Mouse (Mus musculus): ENCODE data around the gene Sfxn4. TPM values are rescaled to one million over a fixed set of nuclear protein-coding genes. Genes with fewer than 3 reads are reported as not detected.

Gene Sfxn4
- polyA plus RNA-seq, 1 experiment from 2014 or later = 12.5 TPM

DNA sequence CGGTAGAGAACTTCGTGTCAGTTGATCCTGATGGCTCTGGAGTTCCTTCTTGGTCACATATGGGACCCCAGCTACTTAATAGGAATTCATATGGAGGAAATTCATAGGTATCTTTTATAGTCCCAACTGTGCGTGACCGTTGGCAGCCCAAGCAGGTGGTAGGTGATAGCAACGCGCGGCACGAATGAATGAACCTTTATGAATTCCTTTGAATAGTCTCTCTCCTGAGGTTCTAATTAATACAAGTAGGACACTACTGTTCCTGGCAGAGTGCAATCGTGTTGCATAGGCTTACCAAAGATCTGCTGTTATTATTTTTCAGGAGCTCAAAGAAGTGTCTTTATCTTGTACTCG is 49.3 kb downstream of the Sfxn4 start:
- WGBS = 16% methylated on average over 10 of the region's 10 CpGs
- H3K9me3 ChIP-seq = no peaks in the 10 kb centered on the region
- peaks cover 15% of the 10 kb centered on the region for H3K36me3 ChIP-seq (replicated peaks)
- H3K27me3 ChIP-seq = no peaks in the 10 kb centered on the region
- H3K4me2 ChIP-seq = peak overlapping the region; percentile 61
- H3K4me3 ChIP-seq (replicated peaks) = peak overlapping the region; percentile 81
- peaks cover 9% of the 10 kb centered on the region for H3K4me1 ChIP-seq
- no peak overlapping the region for H3K27ac ChIP-seq
- no peak for ATAC-seq (ENCODE audit: low FRiP score)
- H3K9ac ChIP-seq = peak overlapping the region; percentile 87

DNA sequence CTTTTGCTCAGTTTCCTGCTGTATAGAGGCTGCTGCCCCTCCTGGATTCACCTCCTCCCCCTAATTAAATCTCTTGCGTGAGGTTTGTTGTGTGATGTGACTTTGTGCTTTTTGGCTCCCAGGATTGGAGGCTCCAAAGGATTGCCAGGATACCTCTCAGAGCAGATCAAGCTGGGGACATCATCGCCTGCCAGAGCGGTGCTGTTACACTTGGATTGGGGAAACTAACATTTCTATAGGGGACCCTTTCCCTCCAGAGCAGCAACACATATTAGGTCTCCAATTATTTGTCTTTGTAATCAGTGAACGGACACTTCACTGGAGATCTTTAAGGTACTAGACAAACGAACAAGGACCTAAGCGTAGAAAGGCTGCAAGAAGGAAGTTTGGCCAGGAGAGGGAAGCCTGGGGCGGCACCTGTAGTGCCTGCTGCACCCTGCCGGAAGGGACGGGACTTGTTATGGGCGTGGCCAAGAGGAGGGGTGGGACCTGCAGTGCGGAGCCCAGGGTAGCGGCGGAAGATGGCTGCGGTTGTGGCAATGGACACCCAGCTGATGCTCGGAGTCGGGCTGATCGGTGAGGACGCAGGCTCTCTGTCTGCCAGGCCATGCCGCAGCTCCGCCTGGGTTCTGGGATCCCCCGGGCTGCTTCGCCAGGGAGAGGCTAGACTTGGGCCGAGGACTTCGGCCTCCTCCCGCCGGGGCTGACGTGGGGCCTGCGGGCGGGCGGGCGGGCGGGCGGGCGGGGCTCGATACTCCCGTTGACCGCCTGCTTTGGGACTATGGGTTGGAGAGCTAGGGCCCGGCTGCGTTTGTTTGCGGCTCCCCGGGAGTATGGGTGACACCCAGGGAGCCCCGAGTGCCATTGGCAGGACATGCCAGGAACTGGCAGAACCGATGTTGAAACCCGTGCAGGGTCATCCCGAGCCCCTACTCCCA is 49.9 kb downstream of the Sfxn4 start, which contains the start of gene Fam45a:
Gene Fam45a (plus strand): TSS at position 488 of the 938 bp plus-strand sequence.
- Histone ChIP-seq H3K4me2 (peak within 1 kb of the TSS; percentile 61), H3K36me3 (replicated peaks) (peaks cover 10% of the 10 kb centered on the region), H3K9me3 (no peaks in the 10 kb centered on the region), H3K4me1 (peaks cover 9% of the 10 kb centered on the region), H3K4me3 (replicated peaks) (peak within 1 kb of the TSS; percentile 81), H3K9ac (peak within 1 kb of the TSS; percentile 87), H3K27ac (peak within 1 kb of the TSS; percentile 66), H3K27me3 (no peaks in the 10 kb centered on the region)
- ATAC-seq (ENCODE audit: low FRiP score) = peak; percentile 100
- WGBS = 2% methylated on average over 45 of the region's 45 CpGs

DNA sequence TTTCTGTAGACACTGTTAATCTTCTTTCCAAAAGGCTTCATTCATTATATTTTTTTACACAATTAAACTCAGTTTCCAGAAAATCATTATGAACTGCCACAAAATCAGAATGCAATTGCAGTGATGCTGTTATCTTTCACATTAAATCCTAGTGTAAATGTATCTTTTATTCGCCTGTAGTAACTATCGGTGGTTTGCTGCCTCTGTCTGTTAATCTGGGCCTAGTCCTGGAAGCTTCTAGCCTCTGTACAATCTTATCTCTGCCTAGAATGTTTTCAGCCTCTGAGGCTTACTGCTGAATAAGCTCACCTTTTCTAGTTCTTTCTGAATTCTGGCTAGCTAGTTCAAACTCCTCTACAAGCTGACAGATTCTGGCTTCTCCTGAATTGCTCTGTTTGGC is 51.4 kb downstream of the Sfxn4 start:
- Histone ChIP-seq H3K4me2 (no peak overlapping the region), H3K36me3 (replicated peaks) (peaks cover under 1% of the 10 kb centered on the region; the same call in 1 of the 2 replicates), H3K27me3 (no peaks in the 10 kb centered on the region), H3K4me1 (peaks cover 9% of the 10 kb centered on the region), H3K4me3 (replicated peaks) (no peak overlapping the region), H3K9me3 (no peaks in the 10 kb centered on the region), H3K9ac (no peak overlapping the region), H3K27ac (no peak overlapping the region)
- ATAC-seq (ENCODE audit: low FRiP score) = no peak
- 97% methylated on average over 2 of the region's 2 CpGs for WGBS

DNA sequence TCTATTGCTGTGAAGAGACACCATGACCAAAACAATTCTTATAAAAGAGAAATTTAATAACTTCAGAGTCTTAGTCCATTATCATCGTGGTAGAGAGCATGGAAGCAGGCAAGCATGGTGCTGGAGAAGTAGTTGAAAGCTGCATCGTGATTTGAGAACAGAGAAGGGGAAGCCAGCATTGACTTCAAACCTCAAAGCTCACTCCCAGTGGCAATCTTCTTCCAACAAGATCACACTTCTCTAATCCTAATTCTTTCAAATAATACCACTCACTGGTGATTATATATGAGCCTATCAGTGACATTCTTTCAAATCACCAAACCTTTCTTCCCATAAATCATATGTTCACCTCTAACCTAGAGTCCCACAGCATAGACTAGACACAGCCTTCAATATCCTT is 56.4 kb downstream of the Sfxn4 start:
- WGBS = 67% methylated on average over 2 of the region's 2 CpGs
- no peak for ATAC-seq (ENCODE audit: low FRiP score)
- Histone ChIP-seq H3K9me3 (no peaks in the 10 kb centered on the region), H3K27me3 (no peaks in the 10 kb centered on the region), H3K4me1 (no peaks in the 10 kb centered on the region), H3K27ac (no peak overlapping the region), H3K4me2 (no peak overlapping the region), H3K9ac (no peak overlapping the region), H3K4me3 (replicated peaks) (no peak overlapping the region), H3K36me3 (replicated peaks) (no peaks in the 10 kb centered on the region)

DNA sequence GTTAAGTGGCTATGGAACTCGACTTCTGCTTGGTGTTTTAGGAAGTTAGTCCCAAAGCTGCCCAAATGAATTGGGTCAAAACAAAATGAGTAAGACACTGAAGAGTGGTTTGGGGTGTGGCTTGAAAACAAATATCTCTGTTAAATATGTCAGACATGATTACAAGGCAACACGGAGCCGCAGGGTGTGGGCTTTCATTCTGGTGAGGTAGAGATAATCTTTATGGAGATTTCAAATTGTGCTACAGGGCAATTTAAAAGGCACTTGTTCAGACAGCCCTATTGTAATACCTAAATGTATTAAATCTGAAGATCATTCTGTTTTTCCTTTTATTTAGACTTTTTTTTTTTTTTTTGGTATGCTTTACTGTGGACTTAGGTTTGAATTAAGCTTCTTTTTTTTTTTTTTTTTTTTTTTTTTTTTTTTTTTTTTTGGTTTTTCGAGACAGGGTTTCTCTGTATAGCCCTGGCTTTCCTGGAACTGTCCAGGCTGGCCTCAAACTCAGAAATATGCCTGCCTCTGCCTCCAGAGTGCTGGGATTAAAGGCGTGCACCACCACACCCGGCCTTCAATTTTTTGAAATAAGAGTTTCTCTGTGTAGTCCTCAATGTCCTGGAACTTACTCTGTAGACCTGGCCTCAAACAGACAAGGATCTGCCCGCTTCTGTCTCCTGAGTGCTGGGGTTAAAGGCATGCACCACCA is 61.3 kb downstream of the Sfxn4 start:
- H3K4me2 ChIP-seq = no peak overlapping the region
- no peaks in the 10 kb centered on the region for H3K9me3 ChIP-seq
- H3K4me3 ChIP-seq (replicated peaks) = no peak overlapping the region
- no peak for ATAC-seq (ENCODE audit: low FRiP score)
- no peaks in the 10 kb centered on the region for H3K36me3 ChIP-seq (replicated peaks)
- H3K9ac ChIP-seq = no peak overlapping the region
- 80% methylated on average over 7 of the region's 7 CpGs for WGBS
- H3K27ac ChIP-seq = no peak overlapping the region
- no peaks in the 10 kb centered on the region for H3K27me3 ChIP-seq
- no peaks in the 10 kb centered on the region for H3K4me1 ChIP-seq

DNA sequence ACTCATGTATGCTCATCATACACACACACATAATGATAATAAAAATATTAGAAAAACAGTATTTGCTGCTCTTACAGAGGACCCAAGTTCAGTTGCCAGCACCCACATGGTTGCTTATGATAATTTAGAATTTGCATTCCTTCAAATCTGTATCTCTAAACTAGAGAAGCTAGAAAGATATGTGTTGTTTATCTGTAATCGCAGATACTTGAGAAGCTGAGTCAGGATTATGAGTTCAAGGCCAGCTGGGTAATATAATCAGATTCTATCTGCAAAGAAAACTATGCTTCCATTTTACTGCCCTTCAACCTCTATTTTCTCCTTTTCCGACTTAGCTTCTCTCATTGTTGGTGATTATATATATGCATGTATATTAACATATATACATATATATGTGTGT is 63.9 kb downstream of the Sfxn4 start:
- 96% methylated on average over 2 of the region's 2 CpGs for WGBS
- Histone ChIP-seq H3K36me3 (replicated peaks) (no peaks in the 10 kb centered on the region), H3K9ac (no peak overlapping the region), H3K4me1 (no peaks in the 10 kb centered on the region), H3K4me2 (no peak overlapping the region), H3K27ac (no peak overlapping the region), H3K9me3 (no peaks in the 10 kb centered on the region), H3K4me3 (replicated peaks) (no peak overlapping the region), H3K27me3 (no peaks in the 10 kb centered on the region)
- ATAC-seq (ENCODE audit: low FRiP score) = no peak

DNA sequence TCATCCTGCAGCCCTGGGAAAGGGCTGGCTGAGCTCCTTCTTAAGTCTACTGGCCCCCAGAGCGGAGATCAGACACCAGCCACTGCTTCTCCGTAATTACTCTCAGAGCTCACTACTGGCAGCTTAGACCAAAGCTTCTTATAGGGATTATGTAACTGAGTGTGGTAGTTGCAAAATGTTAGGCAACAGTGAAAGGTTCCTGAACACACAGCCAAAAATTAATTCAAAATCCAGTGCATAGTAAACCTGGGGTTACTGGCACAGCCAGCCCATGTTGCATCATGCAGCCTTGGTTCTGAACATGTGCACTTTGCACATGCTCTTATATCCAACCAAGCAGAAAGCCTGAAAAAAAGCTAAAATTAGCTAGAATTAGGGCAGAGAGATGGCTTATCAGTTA is 66.0 kb downstream of the Sfxn4 start:
- Histone ChIP-seq H3K36me3 (replicated peaks) (no peaks in the 10 kb centered on the region), H3K4me1 (0 out of 2 replicates have a peak, but pooled peaks cover 3% of the 10 kb centered on the region), H3K4me2 (no peak overlapping the region), H3K9me3 (no peaks in the 10 kb centered on the region), H3K27me3 (no peaks in the 10 kb centered on the region), H3K9ac (no peak overlapping the region), H3K4me3 (replicated peaks) (no peak overlapping the region), H3K27ac (no peak overlapping the region)
- ATAC-seq (ENCODE audit: low FRiP score) = no peak
- WGBS = 73% methylated on average over 2 of the region's 2 CpGs

DNA sequence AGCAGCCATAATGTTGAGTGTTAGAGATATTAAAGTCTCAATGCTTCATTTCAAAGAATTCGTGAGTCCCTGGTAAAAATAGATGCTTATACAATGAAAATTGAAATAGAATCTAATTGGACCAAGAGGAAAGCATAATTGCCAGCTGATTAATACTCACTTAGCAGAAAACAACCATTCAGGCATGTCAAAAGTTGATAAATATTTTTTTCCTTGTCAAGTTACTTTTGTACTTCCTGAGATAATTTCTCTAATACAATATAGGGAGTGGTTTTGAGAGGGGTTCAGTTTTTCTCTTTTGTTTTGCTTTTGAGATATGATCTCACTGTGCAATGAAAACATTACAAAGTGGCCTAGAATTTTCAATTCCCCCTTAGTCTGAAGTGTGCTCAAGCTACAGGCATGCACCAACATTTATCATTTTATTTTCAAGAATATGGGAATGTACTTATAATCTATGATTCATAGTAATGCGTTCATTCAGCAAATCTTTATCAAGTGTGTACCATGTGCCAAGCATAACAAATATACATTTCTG is 68.0 kb downstream of the Sfxn4 start:
- Histone ChIP-seq H3K36me3 (replicated peaks) (no peaks in the 10 kb centered on the region), H3K9me3 (no peaks in the 10 kb centered on the region), H3K4me3 (replicated peaks) (no peak overlapping the region), H3K4me2 (no peak overlapping the region), H3K27ac (no peak overlapping the region), H3K9ac (no peak overlapping the region), H3K4me1 (peaks cover 10% of the 10 kb centered on the region), H3K27me3 (no peaks in the 10 kb centered on the region)
- WGBS = 84% methylated on average over 2 of the region's 2 CpGs
- no peak for ATAC-seq (ENCODE audit: low FRiP score)

DNA sequence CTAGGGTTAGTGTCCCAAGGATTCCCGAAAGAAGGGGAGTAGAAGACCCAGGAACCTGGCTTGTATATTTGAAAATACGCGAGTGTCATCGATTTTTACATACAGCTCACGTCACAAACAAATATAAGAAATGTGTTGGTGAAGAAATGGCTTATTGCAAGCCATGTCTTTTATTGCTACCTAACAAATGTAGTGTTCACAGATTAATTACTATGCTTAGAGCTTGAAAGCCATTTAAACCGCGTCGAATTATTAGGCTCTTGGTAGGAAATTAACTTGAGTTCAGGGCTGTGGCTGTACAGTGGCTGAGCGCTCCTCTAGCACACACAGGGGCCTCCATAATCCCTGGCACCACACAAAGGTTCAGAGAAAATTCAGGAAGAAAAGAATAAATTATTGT is 70.1 kb downstream of the Sfxn4 start:
- Histone ChIP-seq H3K4me2 (peak overlapping the region; percentile 73), H3K36me3 (replicated peaks) (no peaks in the 10 kb centered on the region), H3K27ac (peak overlapping the region; percentile 97), H3K4me3 (replicated peaks) (peak overlapping the region; percentile 98), H3K9me3 (no peaks in the 10 kb centered on the region), H3K4me1 (peaks cover 19% of the 10 kb centered on the region), H3K27me3 (no peaks in the 10 kb centered on the region), H3K9ac (peak overlapping the region; percentile 99)
- peak; percentile 31; the same call in 1 of the 2 replicates for ATAC-seq (ENCODE audit: low FRiP score)
- 18% methylated on average over 9 of the region's 9 CpGs for WGBS

DNA sequence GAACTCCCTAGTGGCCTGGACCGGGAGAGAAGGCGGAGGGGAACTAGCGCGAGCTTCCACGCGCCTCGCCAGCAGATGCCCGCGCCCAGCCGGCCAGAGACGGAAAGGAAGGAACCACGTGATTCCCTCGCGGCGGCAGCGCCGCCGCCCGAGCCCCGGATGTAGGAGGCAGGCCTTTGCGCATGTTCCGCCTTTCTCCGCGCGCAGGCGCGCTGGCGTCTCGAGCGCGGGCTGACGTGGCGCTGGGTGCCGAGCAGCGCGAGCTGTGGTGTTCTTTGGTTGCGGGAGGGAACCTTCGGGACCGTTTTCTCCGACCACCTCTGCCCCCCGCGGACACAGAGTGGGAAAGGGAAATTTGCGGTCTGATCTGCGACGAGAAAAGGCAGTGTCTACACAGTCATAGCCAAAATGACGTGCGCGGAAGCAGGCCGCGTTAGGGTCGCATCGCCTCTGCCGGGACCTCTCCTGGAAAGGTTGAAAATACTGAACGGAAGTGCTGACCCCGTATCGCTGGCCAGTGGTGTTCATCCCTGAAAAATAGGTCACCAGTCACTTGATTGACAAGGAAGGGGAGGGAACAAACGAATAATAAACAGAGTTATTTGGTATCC is 70.6 kb downstream of the Sfxn4 start, which contains the start of gene Eif3a:
Gene Eif3a (minus strand): TSS at position 108 of the 611 bp plus-strand sequence.
- H3K27me3 ChIP-seq = no peaks in the 10 kb centered on the region
- peaks cover 23% of the 10 kb centered on the region for H3K4me1 ChIP-seq
- peak within 1 kb of the TSS; percentile 98 for H3K4me3 ChIP-seq (replicated peaks)
- peak within 1 kb of the TSS; percentile 97 for H3K27ac ChIP-seq
- WGBS = under 1% methylated on average over 54 of the region's 57 CpGs
- H3K4me2 ChIP-seq = peak within 1 kb of the TSS; percentile 73
- no peaks in the 10 kb centered on the region for H3K9me3 ChIP-seq
- peak within 1 kb of the TSS; percentile 99 for H3K9ac ChIP-seq
- peak; percentile 95 for ATAC-seq (ENCODE audit: low FRiP score)
- no peaks in the 10 kb centered on the region for H3K36me3 ChIP-seq (replicated peaks)

DNA sequence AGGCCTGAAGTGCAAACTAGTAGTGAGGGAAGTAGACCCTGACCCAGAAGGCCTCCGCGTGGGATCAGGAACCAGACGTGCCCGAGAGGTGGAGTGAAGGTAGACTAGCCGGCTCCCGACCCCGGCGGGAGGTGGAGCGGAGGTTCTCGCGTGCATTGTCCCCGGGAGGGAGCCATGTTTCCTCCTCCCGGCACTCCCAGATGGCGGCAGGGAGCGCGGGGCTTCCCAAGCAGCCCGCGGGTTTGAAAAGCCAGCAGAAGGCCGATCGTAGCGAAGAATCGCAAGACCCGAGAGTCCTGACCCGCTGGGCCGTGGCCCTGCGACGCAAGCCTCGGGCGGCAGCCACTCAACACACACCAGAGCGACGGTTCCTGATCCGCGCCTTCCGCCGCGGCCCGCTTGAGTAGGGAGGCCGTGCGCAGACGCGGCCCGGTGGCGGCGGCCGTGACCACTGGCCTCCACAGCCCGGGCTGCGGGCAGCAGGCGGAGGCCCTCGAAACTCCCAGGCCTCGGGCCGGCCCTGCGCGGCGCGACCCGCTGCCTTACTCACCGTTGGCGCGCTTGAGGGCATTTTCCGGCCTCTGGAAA is 71.3 kb downstream of the Sfxn4 start:
- no peaks in the 10 kb centered on the region for H3K27me3 ChIP-seq
- H3K4me1 ChIP-seq = peaks cover 23% of the 10 kb centered on the region
- no peaks in the 10 kb centered on the region for H3K36me3 ChIP-seq (replicated peaks)
- H3K9ac ChIP-seq = peak overlapping the region; percentile 99
- peak; percentile 82 for ATAC-seq (ENCODE audit: low FRiP score)
- H3K9me3 ChIP-seq = no peaks in the 10 kb centered on the region
- under 1% methylated on average over 59 of the region's 60 CpGs for WGBS
- peak overlapping the region; percentile 98 for H3K4me3 ChIP-seq (replicated peaks)
- peak overlapping the region; percentile 73 for H3K4me2 ChIP-seq
- peak overlapping the region; percentile 97 for H3K27ac ChIP-seq
